Mouse (Mus musculus): ENCODE measurements around the gene Gm45062. TPM values are rescaled to one million over a fixed set of nuclear protein-coding genes. Genes with fewer than 3 reads are reported as not detected.
A peak's percentile ranks its signal among the peaks of the same experiment; 100 is the strongest.

The Gm45062 gene
- 5.1 and 5.8 TPM in 2 replicates for polyA plus RNA-seq (2011; ENCODE audit: insufficient read depth, insufficient read length, low read depth, missing spikeins)

DNA sequence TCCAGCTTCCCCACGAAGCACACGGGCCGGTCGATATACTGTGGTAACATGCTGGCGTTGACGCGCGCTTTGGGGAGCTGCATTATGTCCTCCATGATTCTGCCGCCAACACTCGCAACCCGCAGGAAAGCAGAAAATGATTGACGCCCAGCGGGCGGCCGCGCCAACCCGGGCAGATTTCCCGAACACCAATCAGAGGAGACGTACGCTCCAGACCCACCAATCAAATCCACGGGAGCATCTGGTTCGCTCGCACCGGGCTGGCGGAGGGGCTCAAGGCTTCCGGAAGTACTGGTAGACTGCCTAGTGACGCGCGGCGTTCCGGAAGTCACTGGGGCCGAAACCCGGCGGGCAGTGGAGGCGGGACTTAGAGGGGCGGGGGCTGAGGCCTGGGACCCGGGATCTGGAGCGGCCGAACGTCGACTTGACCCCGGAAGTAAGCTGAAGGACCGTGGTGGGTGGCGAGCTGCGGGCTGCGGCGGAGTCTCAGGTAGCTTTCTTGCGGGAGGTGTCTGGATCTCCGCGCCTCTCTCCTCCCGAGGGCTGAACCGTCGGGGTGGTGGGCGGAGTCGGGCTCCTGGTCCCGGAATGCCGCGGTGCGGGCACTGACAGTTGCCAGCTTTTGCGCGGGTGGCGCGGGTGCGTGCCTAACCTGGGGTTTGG, at the start of gene Gm45062, which contains the start of the genes Rpa3 and Umad1:
Gene Gm45062 (plus strand): TSS at position 447 of the 663 bp plus-strand sequence.
Gene Rpa3 (minus strand): TSS at position 170 of the 663 bp plus-strand sequence.
Gene Umad1 (plus strand): TSS at position 285 of the 663 bp plus-strand sequence.
- peak within 1 kb of the TSS; percentile 98 for H3K4me3 ChIP-seq (ENCODE audit: low read depth, low read length)
- H3K4me1 ChIP-seq (ENCODE audit: control insufficient read depth, insufficient read depth, low read length) = no peaks in the 10 kb centered on the region
- no peaks in the 10 kb centered on the region for H3K9me3 ChIP-seq (replicated peaks; ENCODE audit: control insufficient read depth, insufficient read depth, low read length, poor library complexity, severe bottlenecking)
- H3K36me3 ChIP-seq (ENCODE audit: control insufficient read depth, insufficient read depth, low read length, poor library complexity, severe bottlenecking) = peaks cover 2% of the 10 kb centered on the region
- no peaks in the 10 kb centered on the region for H3K27me3 ChIP-seq (ENCODE audit: control insufficient read depth, insufficient read depth, low read length, poor library complexity, severe bottlenecking)
- peak within 1 kb of the TSS; percentile 72 for H3K9ac ChIP-seq (ENCODE audit: low read depth, poor library complexity, severe bottlenecking)
- TF ChIP-seq EP300 (IDR thresholded peaks at IDR 0.05; ENCODE audit: insufficient read depth, low read depth, low read length) (no peak), POLR2A (IDR thresholded peaks at IDR 0.05; ENCODE audit: insufficient read depth, low read length) (peak; percentile 73)
- H3K27ac ChIP-seq (ENCODE audit: insufficient read depth, low read length) = no peak within 1 kb of the TSS

DNA sequence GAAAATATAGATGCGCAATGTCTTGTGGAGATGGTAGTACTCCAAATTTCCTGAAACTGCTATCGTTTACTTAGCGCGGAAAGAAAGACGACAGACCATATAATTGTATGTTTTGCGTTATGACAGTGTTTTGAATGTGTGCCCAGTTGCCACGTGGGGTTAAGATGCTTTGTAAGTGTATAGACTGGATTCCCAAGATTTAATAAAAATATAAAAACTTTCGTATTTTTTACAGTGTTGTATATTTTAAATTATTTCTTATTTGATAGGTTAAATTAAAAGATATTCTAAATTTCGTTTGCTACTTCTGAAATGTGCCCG, 49.4 kb upstream of the Gm45062 start:
- no peaks in the 10 kb centered on the region for H3K27me3 ChIP-seq (ENCODE audit: control insufficient read depth, insufficient read depth, low read length, poor library complexity, severe bottlenecking)
- peak overlapping the region; percentile 69 for H3K27ac ChIP-seq (ENCODE audit: insufficient read depth, low read length)
- no peaks in the 10 kb centered on the region for H3K9me3 ChIP-seq (replicated peaks; ENCODE audit: control insufficient read depth, insufficient read depth, low read length, poor library complexity, severe bottlenecking)
- H3K4me3 ChIP-seq (ENCODE audit: low read depth, low read length) = peak overlapping the region; percentile 80
- no peaks in the 10 kb centered on the region for H3K4me1 ChIP-seq (ENCODE audit: control insufficient read depth, insufficient read depth, low read length)
- TF ChIP-seq EP300 (IDR thresholded peaks at IDR 0.05; ENCODE audit: insufficient read depth, low read depth, low read length) (no peak), POLR2A (IDR thresholded peaks at IDR 0.05; ENCODE audit: insufficient read depth, low read length) (no peak), CTCF (IDR thresholded peaks at IDR 0.05; ENCODE audit: low read depth, low read length) (no peak)
- H3K9ac ChIP-seq (ENCODE audit: low read depth, poor library complexity, severe bottlenecking) = peak overlapping the region; percentile 94
- H3K36me3 ChIP-seq (ENCODE audit: control insufficient read depth, insufficient read depth, low read length, poor library complexity, severe bottlenecking) = no peaks in the 10 kb centered on the region; the same call in 1 of the 2 replicates

- Histone ChIP-seq H3K27ac (ENCODE audit: insufficient read depth, low read length) (no peak overlapping the region), H3K9ac (ENCODE audit: low read depth, poor library complexity, severe bottlenecking) (peak overlapping the region; percentile 94; the same call in 1 of the 2 replicates), H3K4me1 (ENCODE audit: control insufficient read depth, insufficient read depth, low read length) (no peaks in the 10 kb centered on the region), H3K27me3 (ENCODE audit: control insufficient read depth, insufficient read depth, low read length, poor library complexity, severe bottlenecking) (no peaks in the 10 kb centered on the region), H3K9me3 (replicated peaks; ENCODE audit: control insufficient read depth, insufficient read depth, low read length, poor library complexity, severe bottlenecking) (no peaks in the 10 kb centered on the region), H3K4me3 (ENCODE audit: low read depth, low read length) (no peak overlapping the region), H3K36me3 (ENCODE audit: control insufficient read depth, insufficient read depth, low read length, poor library complexity, severe bottlenecking) (peaks cover 1% of the 10 kb centered on the region; the same call in 1 of the 2 replicates)
- TF ChIP-seq POLR2A (IDR thresholded peaks at IDR 0.05; ENCODE audit: insufficient read depth, low read length) = no peak
- TF ChIP-seq EP300 (IDR thresholded peaks at IDR 0.05; ENCODE audit: insufficient read depth, low read depth, low read length) = no peak
These were observed 48.6 kb upstream of the Gm45062 start for GRCm38 (mm10) chr6:8210661-8211060.

- no peak overlapping the region for H3K4me3 ChIP-seq (ENCODE audit: low read depth, low read length)
- no peaks in the 10 kb centered on the region for H3K27me3 ChIP-seq (ENCODE audit: control insufficient read depth, insufficient read depth, low read length, poor library complexity, severe bottlenecking)
- no peaks in the 10 kb centered on the region for H3K4me1 ChIP-seq (ENCODE audit: control insufficient read depth, insufficient read depth, low read length)
- no peak for TF ChIP-seq POLR2A (IDR thresholded peaks at IDR 0.05; ENCODE audit: insufficient read depth, low read length)
- no peak for TF ChIP-seq EP300 (IDR thresholded peaks at IDR 0.05; ENCODE audit: insufficient read depth, low read depth, low read length)
- no peak for TF ChIP-seq CTCF (IDR thresholded peaks at IDR 0.05; ENCODE audit: low read depth, low read length)
- no peak overlapping the region for H3K27ac ChIP-seq (ENCODE audit: insufficient read depth, low read length)
- H3K36me3 ChIP-seq (ENCODE audit: control insufficient read depth, insufficient read depth, low read length, poor library complexity, severe bottlenecking) = peaks cover 7% of the 10 kb centered on the region
- no peaks in the 10 kb centered on the region for H3K9me3 ChIP-seq (replicated peaks; ENCODE audit: control insufficient read depth, insufficient read depth, low read length, poor library complexity, severe bottlenecking)
- no peak overlapping the region for H3K9ac ChIP-seq (ENCODE audit: low read depth, poor library complexity, severe bottlenecking)
These were observed 32.2 kb upstream of the Gm45062 start for GRCm38 (mm10) chr6:8227035-8227434.

GRCm38 (mm10) chr6:8228596-8228995, 30.7 kb upstream of the Gm45062 start:
- peaks cover 6% of the 10 kb centered on the region for H3K36me3 ChIP-seq (ENCODE audit: control insufficient read depth, insufficient read depth, low read length, poor library complexity, severe bottlenecking)
- no peak overlapping the region for H3K27ac ChIP-seq (ENCODE audit: insufficient read depth, low read length)

DNA sequence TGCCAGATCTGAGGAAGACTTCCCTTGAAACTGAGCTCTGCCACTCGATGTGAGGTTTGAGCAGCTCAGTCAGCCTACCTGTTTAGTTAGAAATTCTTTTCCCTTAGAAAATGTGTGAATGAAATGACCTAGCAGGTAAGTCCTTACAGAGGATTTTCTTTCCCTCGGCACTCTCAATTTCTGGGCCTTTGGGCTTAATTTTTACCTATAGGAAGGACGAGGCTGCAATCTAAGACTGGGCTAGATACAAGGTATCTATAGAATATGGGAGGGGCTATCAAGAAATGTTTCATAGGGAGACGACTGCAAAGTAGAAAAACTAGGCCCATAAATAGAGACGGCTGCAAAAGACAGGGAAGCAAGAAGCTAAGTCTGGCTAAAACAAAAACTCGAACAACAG, 934 bp upstream of the Gm45062 start:
- no peak overlapping the region for H3K27ac ChIP-seq (ENCODE audit: insufficient read depth, low read length)
- no peaks in the 10 kb centered on the region for H3K9me3 ChIP-seq (replicated peaks; ENCODE audit: control insufficient read depth, insufficient read depth, low read length, poor library complexity, severe bottlenecking)
- no peaks in the 10 kb centered on the region for H3K27me3 ChIP-seq (ENCODE audit: control insufficient read depth, insufficient read depth, low read length, poor library complexity, severe bottlenecking)
- peaks cover 8% of the 10 kb centered on the region for H3K36me3 ChIP-seq (ENCODE audit: control insufficient read depth, insufficient read depth, low read length, poor library complexity, severe bottlenecking)
- no peaks in the 10 kb centered on the region for H3K4me1 ChIP-seq (ENCODE audit: control insufficient read depth, insufficient read depth, low read length)
- H3K9ac ChIP-seq (ENCODE audit: low read depth, poor library complexity, severe bottlenecking) = peak overlapping the region; percentile 72
- H3K4me3 ChIP-seq (ENCODE audit: low read depth, low read length) = peak overlapping the region; percentile 98
- TF ChIP-seq POLR2A (IDR thresholded peaks at IDR 0.05; ENCODE audit: insufficient read depth, low read length) (no peak), CTCF (IDR thresholded peaks at IDR 0.05; ENCODE audit: low read depth, low read length) (no peak), EP300 (IDR thresholded peaks at IDR 0.05; ENCODE audit: insufficient read depth, low read depth, low read length) (no peak)

More at GRCm38 (mm10) chr6:8228596-8228995, 30.7 kb upstream of the Gm45062 start:
- no peaks in the 10 kb centered on the region for H3K27me3 ChIP-seq (ENCODE audit: control insufficient read depth, insufficient read depth, low read length, poor library complexity, severe bottlenecking)
- H3K9ac ChIP-seq (ENCODE audit: low read depth, poor library complexity, severe bottlenecking) = no peak overlapping the region
- TF ChIP-seq POLR2A (IDR thresholded peaks at IDR 0.05; ENCODE audit: insufficient read depth, low read length) = no peak
- no peak for TF ChIP-seq CTCF (IDR thresholded peaks at IDR 0.05; ENCODE audit: low read depth, low read length)
- no peak for TF ChIP-seq EP300 (IDR thresholded peaks at IDR 0.05; ENCODE audit: insufficient read depth, low read depth, low read length)
- H3K9me3 ChIP-seq (replicated peaks; ENCODE audit: control insufficient read depth, insufficient read depth, low read length, poor library complexity, severe bottlenecking) = no peaks in the 10 kb centered on the region
- H3K4me1 ChIP-seq (ENCODE audit: control insufficient read depth, insufficient read depth, low read length) = no peaks in the 10 kb centered on the region
- H3K4me3 ChIP-seq (ENCODE audit: low read depth, low read length) = no peak overlapping the region

All from ES-Bruce4 (cell line).